In genomic region chr12:114816858-114817257, GRCm38 (mm10) we compare ENCODE assay signal across 6 mouse cellular contexts.
DNase-seq lines count a peak whose midpoint lies in the region; ATAC-seq and TF ChIP-seq lines count a peak whose summit lies in the region.
"Not testable (repeated sequence)": the region's sequence is repeated elsewhere in the genome, so short reads cannot be mapped to it uniquely, and the experiment has no call there.

No protein-coding gene starts in this region.

- not testable (repeated sequence) for H3K4me1 ChIP-seq in MEL (ENCODE audit: control insufficient read depth in 1 of 2, insufficient read depth in 2 of 2, low read length in 2 of 2)

- not testable (repeated sequence) for H3K9me3 ChIP-seq in MEL (replicated peaks; ENCODE audit: insufficient read depth, low read length)

- not testable (repeated sequence) for TF ChIP-seq CTCF in MEL (IDR thresholded peaks at IDR 0.05 in 2 of 3, conservative IDR thresholded peaks at IDR 0.05 in 1 of 3; ENCODE audit: control insufficient read depth in 1 of 3, insufficient read depth in 1 of 3, low read depth in 2 of 3, low read length in 3 of 3, poor library complexity in 1 of 3, severe bottlenecking in 1 of 3)

- not testable (repeated sequence) for H3K36me3 ChIP-seq in MEL (ENCODE audit: control insufficient read depth in 1 of 2, insufficient read depth in 2 of 2, low read length in 2 of 2)

- not testable (repeated sequence) for TF ChIP-seq RAD21 in MEL (IDR thresholded peaks at IDR 0.05; ENCODE audit: low read depth, low read length)

- H3K4me3 ChIP-seq in MEL (ENCODE audit: control insufficient read depth in 1 of 2, insufficient read depth in 1 of 2, low read depth in 2 of 2, low read length in 2 of 2) = not testable (repeated sequence)

- DNase-seq in 416B (ENCODE audit: low read depth) (peak; percentile 68), ES-CJ7 (ENCODE audit: low read depth, low spot score) (peak; percentile 0), MEL (ENCODE audit: low read depth, low spot score) (peak; percentile 1)

- TF ChIP-seq EP300 in MEL (IDR thresholded peaks at IDR 0.05; ENCODE audit: low read depth in 1 of 2, low read length in 2 of 2) = not testable (repeated sequence)

- not testable (repeated sequence) for H3K9ac ChIP-seq in MEL (ENCODE audit: control insufficient read depth, low read depth, low read length, poor library complexity, severe bottlenecking)

- peak; percentile 37; the same call in 1 of the 2 replicates for ATAC-seq in granulocyte monocyte progenitor cell, adult 5-6 weeks (replicated peaks; ENCODE audit: poor library complexity, severe bottlenecking)
- ATAC-seq in megakaryocyte, adult 5-6 weeks (ENCODE audit: poor library complexity, severe bottlenecking) = peak; percentile 65
- peak; percentile 46 for ATAC-seq in megakaryocyte progenitor cell, adult 5-6 weeks (replicated peaks; ENCODE audit: poor library complexity)

- not testable (repeated sequence) for H3K79me2 ChIP-seq in MEL (ENCODE audit: control insufficient read depth, insufficient read depth, low read length, poor library complexity)

- H3K27me3 ChIP-seq in MEL (ENCODE audit: control insufficient read depth in 1 of 2, insufficient read depth in 2 of 2, low read length in 2 of 2) = not testable (repeated sequence)

- H3K27ac ChIP-seq in MEL (ENCODE audit: control insufficient read depth, low read depth, low read length) = not testable (repeated sequence)

- TF ChIP-seq POLR2A in MEL (IDR thresholded peaks at IDR 0.05; ENCODE audit: control insufficient read depth in 1 of 2, insufficient read depth in 1 of 2, low read depth in 1 of 2, low read length in 2 of 2, poor library complexity in 1 of 2) = not testable (repeated sequence)

Comparison
In these comparisons a context has a peak if more than half of its experiments do, and no peak if none do; other contexts are left out.
1. DNase-seq: peak in every context shown above with its lines; median percentile 68 in 416B; 1 in MEL; 0 in ES-CJ7.